Mouse (Mus musculus): Measurements from ENCODE around the gene Slc25a33. TPM values are rescaled to one million over a fixed set of nuclear protein-coding genes. Genes with fewer than 3 reads are reported as not detected.
"Not testable (repeated sequence)": the region's sequence is repeated elsewhere in the genome, so short reads cannot be mapped to it uniquely, and the experiment has no call there.

The Slc25a33 gene
- polyA plus RNA-seq (2015; fragmentation: Nextera tagmentation; extraction: Ambion mirVana) = 5.9 and 7.4 TPM in 2 replicates

DNA sequence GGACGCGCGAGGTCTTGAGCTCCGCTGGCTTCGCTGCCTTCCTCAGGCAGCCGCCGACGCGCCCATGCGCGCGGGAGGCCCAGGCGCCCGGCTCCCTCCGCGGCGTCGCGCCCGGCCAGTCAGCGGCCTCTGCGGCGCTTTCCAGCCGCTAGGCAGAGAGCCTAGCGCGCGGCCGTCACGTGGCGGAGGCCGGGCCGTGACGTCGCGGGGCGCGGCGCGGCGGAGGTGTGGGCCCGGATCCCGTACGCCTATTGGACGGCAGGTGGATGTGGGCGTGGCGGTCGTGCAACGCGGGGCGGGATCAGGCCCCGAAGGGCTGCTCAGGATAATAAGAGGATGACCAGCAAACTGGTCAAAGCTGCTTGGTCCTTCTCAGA is at the start of gene Slc25a33:
Gene Slc25a33 (minus strand): TSS at position 184 of the 377 bp plus-strand sequence.
- Histone ChIP-seq H3K4me3 (peak within 1 kb of the TSS; percentile 82), H3K9me3 (no peaks in the 10 kb centered on the region), H3K36me3 (no peaks in the 10 kb centered on the region), H3K27me3 (replicated peaks) (peaks cover 6% of the 10 kb centered on the region; the same call in 1 of the 2 replicates), H3K4me1 (peaks cover 29% of the 10 kb centered on the region), H3K4me2 (peak within 1 kb of the TSS; percentile 100), H3K9ac (peak within 1 kb of the TSS; percentile 89), H3K27ac (replicated peaks) (peak within 1 kb of the TSS; percentile 63)
- peak; percentile 96 for ATAC-seq (ENCODE audit: extremely low read depth, insufficient number of reproducible peaks, low FRiP score, low TSS enrichment)
- under 1% methylated on average over 51 of the region's 51 CpGs for WGBS

DNA sequence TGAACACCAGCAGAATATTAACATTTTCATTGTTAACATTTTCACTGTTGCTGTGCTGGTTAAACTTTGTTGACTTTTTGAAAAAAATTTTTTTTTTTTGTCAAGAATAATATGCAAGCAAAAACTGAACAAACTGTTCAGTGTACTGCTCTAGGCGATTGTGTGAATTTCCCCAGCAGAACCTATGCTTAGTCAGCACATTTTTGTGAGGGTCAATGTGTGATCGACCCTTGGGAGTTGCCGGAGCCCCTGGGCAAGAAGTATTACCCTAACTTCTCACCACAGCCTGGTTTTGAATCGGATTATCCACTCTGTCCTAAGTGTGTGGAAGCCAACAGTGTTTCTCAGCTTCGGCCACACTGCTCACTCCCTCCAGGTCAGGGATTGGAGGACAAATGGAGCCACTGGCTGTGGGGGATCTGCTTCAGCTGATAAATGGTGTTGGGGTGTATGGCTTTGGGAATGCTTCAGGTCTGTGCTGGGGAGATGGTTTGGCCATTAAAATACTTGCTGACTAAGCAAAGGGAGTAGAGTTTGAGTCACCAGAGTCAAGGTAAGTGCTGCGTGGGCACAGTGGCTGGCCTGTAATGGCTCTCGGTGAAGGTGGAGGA is 48.6 kb upstream of the Slc25a33 start:
- H3K9me3 ChIP-seq = no peaks in the 10 kb centered on the region
- H3K36me3 ChIP-seq = no peaks in the 10 kb centered on the region
- peaks cover 9% of the 10 kb centered on the region; the same call in 1 of the 2 replicates for H3K4me1 ChIP-seq
- H3K4me3 ChIP-seq = no peak overlapping the region
- WGBS = 65% methylated on average over 7 of the region's 7 CpGs
- no peak overlapping the region for H3K27ac ChIP-seq (replicated peaks)
- no peaks in the 10 kb centered on the region for H3K27me3 ChIP-seq (replicated peaks)
- no peak overlapping the region for H3K4me2 ChIP-seq
- no peak for ATAC-seq (ENCODE audit: extremely low read depth, insufficient number of reproducible peaks, low FRiP score, low TSS enrichment)
- H3K9ac ChIP-seq = no peak overlapping the region

DNA sequence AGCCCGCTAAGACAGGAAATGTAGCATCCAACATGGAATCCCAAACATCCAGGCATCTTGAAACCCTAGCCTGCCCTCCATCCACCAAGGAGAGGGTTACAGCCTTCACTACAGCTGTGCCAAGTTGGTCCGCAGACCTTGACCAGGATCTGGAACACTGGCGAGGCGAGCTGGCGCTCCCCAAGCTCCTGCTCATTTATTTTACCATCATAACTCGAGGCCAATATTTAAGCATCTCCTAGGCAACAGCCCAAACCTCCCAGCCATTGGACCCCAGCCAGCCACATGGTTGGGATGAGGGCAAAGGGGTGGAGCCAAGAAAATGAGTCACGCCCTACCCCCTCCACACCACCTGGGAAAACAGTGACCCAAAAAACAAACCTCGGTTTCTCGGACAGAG is 48.0 kb upstream of the Slc25a33 start:
- H3K4me3 ChIP-seq = no peak overlapping the region
- H3K9ac ChIP-seq = no peak overlapping the region
- H3K4me1 ChIP-seq = peaks cover 9% of the 10 kb centered on the region; the same call in 1 of the 2 replicates
- ATAC-seq (ENCODE audit: extremely low read depth, insufficient number of reproducible peaks, low FRiP score, low TSS enrichment) = no peak
- H3K4me2 ChIP-seq = no peak overlapping the region
- H3K36me3 ChIP-seq = no peaks in the 10 kb centered on the region
- WGBS = 60% methylated on average over 9 of the region's 9 CpGs
- H3K9me3 ChIP-seq = no peaks in the 10 kb centered on the region
- no peak overlapping the region for H3K27ac ChIP-seq (replicated peaks)
- H3K27me3 ChIP-seq (replicated peaks) = no peaks in the 10 kb centered on the region

DNA sequence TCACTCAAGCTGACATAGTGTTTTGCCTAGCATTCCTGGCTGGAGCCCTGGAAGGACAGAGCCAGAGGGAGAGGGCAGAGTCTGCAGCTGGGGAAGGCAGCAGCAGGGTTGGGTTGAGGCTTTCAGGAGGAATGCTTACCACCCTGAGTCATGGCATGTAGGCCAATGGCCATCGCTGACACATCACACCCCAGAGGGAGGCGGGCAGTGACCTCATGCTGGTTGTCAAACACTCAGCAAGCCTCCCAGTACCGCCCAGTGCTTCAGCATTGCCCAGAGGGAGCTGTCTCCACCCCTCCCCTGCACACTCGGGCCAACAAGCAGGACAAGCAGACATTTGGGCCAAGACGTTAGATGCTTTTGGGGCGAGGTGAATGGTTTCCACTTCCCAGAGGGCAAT is 46.5 kb upstream of the Slc25a33 start:
- H3K4me2 ChIP-seq = no peak overlapping the region
- no peak overlapping the region for H3K9ac ChIP-seq
- 15% methylated on average over 6 of the region's 6 CpGs for WGBS
- ATAC-seq (ENCODE audit: extremely low read depth, insufficient number of reproducible peaks, low FRiP score, low TSS enrichment) = no peak; the same call in 1 of the 2 replicates
- H3K36me3 ChIP-seq = no peaks in the 10 kb centered on the region
- no peak overlapping the region for H3K4me3 ChIP-seq
- H3K9me3 ChIP-seq = no peaks in the 10 kb centered on the region
- H3K27me3 ChIP-seq (replicated peaks) = no peaks in the 10 kb centered on the region
- peak overlapping the region; percentile 32; the same call in 1 of the 2 replicates for H3K27ac ChIP-seq (replicated peaks)
- H3K4me1 ChIP-seq = peaks cover 9% of the 10 kb centered on the region; the same call in 1 of the 2 replicates

DNA sequence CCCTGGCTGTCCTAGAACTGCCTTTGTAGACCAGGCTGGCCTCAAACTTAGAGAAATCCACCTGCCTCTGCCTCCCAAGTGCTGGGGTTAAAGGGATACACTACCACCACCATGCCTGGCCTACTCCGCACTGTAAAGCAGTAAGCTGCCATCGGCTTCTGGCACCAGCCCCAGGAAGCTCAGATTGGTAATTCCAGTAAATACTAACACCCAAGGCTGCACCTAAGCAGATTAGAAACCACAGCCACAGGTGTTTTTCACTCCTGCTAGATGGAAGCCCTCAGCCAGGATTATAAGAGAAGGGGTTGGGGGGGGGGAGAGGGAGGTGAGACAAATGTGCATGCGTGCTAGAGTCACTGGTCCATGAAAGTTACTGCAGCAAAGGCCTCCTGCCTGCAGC is 45.1 kb upstream of the Slc25a33 start:
- WGBS = 78% methylated on average over 3 of the region's 3 CpGs
- no peaks in the 10 kb centered on the region for H3K36me3 ChIP-seq

DNA sequence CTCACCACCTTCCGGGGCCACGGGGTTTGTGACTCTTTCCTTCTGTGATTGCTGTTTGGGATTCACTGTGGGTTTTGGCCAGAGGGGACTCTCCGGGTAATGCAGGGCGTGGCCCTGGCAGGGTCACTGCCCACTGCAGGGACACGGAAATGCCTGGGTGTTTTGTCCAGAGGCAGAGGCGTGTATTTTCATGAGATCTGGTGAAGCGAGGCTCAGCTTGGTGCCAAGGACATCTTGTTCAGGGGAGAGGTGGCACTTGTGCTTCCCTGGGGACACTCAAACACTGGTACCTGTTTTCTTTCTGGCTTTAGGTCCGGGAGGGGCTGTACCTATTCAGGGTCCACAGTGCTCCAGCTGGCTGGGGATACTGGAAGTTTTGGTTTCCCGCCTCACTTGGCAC is 42.5 kb upstream of the Slc25a33 start:
- Histone ChIP-seq H3K27ac (replicated peaks) (no peak overlapping the region), H3K27me3 (replicated peaks) (no peaks in the 10 kb centered on the region; the same call in 1 of the 2 replicates), H3K36me3 (no peaks in the 10 kb centered on the region), H3K4me3 (no peak overlapping the region), H3K9me3 (no peaks in the 10 kb centered on the region), H3K4me2 (no peak overlapping the region), H3K4me1 (peaks cover 13% of the 10 kb centered on the region; the same call in 1 of the 2 replicates), H3K9ac (no peak overlapping the region)
- WGBS = 87% methylated on average over 9 of the region's 9 CpGs
- no peak for ATAC-seq (ENCODE audit: extremely low read depth, insufficient number of reproducible peaks, low FRiP score, low TSS enrichment)

More for the DNA sequence above, 45.1 kb upstream of the Slc25a33 start:
- Histone ChIP-seq H3K4me3 (no peak overlapping the region), H3K4me2 (no peak overlapping the region), H3K4me1 (peaks cover 9% of the 10 kb centered on the region; the same call in 1 of the 2 replicates), H3K27ac (replicated peaks) (no peak overlapping the region), H3K27me3 (replicated peaks) (no peaks in the 10 kb centered on the region), H3K9ac (no peak overlapping the region), H3K9me3 (no peaks in the 10 kb centered on the region)
- ATAC-seq (ENCODE audit: extremely low read depth, insufficient number of reproducible peaks, low FRiP score, low TSS enrichment) = no peak

DNA sequence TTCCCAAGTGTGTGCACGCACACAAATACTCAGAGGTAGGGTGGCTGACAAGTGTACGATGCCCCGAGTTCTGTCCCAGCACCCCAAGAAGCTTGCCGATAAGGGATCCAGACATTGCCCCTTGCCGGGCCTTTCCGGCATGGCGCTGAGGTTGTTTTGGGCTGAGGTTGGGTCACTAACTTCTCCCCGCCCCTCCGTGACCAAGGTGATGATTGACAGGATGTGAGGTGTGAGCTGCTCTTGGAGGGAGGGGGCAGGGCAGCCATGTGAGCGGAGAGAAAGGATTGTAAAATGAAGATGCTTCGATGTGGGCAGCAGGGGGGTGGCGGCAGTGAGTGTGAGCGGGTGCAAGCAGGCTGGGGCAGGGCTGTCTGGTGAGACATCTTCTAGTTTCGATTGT is 41.5 kb upstream of the Slc25a33 start:
- peaks cover 2% of the 10 kb centered on the region for H3K27me3 ChIP-seq (replicated peaks)

DNA sequence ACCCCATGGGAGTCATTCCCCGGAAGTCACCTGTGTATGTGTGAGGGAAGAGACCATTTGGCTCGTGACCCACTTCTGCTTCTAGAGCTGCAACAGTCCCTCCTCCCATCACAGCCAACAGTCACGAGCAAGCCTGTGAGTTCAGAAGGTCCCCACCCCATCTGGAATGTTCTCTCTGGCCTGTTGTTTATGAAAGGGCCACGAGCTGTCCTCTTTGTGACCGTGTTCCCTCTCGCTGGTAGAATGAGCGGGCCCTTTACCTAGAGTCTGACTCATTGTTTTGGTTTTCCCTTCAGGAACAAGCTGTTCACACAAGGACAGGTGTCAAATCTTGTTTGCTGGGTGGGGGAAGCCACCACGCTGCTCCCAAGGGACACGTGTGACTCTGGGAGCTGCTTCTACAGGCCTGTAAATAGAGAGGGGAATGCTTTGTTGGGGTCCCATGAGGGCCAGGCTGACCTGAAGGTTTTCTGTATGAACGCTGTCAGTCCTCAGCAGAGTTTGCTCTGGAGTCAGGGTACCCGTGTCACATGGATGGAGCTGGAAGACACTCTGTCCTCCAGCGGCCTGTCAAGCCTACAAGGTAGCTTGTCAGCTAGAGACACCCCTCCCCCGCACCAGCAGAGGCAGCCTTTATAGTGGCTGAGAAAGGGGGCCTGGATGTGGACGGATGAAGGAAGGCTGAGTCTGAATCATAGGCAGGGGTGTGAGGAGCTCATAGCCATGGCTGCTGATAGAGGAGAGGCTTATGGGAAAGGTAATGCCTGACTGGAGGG is 39.5 kb upstream of the Slc25a33 start:
- peaks cover 22% of the 10 kb centered on the region for H3K27me3 ChIP-seq (replicated peaks)
- H3K9ac ChIP-seq = peak overlapping the region; percentile 30; the same call in 1 of the 2 replicates
- no peak overlapping the region for H3K27ac ChIP-seq (replicated peaks)
- no peak overlapping the region for H3K4me3 ChIP-seq
- WGBS = 49% methylated on average over 14 of the region's 14 CpGs
- H3K4me1 ChIP-seq = peaks cover 10% of the 10 kb centered on the region
- no peaks in the 10 kb centered on the region for H3K9me3 ChIP-seq
- no peak overlapping the region for H3K4me2 ChIP-seq
- no peak for ATAC-seq (ENCODE audit: extremely low read depth, insufficient number of reproducible peaks, low FRiP score, low TSS enrichment)
- no peaks in the 10 kb centered on the region for H3K36me3 ChIP-seq

More for the DNA sequence above, 41.5 kb upstream of the Slc25a33 start:
- WGBS = 88% methylated on average over 14 of the region's 14 CpGs
- Histone ChIP-seq H3K4me2 (no peak overlapping the region), H3K9ac (no peak overlapping the region), H3K4me3 (no peak overlapping the region), H3K4me1 (peaks cover 9% of the 10 kb centered on the region; the same call in 1 of the 2 replicates), H3K9me3 (no peaks in the 10 kb centered on the region), H3K27ac (replicated peaks) (no peak overlapping the region), H3K36me3 (no peaks in the 10 kb centered on the region)
- no peak for ATAC-seq (ENCODE audit: extremely low read depth, insufficient number of reproducible peaks, low FRiP score, low TSS enrichment)

DNA sequence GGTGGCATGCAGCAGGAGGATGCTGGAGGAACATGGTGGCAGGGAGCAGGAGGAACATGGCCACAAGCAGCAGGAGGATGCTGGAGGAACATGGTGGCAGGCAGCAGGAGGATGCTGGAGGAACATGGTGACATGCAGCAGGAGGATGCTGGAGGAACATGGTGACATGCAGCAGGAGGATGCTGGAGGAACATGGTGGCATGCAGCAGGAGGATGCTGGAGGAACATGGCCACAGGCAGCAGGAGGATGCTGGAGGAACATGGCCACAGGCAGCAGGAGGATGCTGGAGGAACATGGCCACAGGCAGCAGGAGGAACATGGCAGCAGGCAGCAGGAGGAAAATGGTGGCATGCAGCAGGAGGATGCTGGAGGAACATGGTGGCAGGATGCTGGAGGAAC is 36.3 kb upstream of the Slc25a33 start:
- H3K4me2 ChIP-seq; H3K27ac ChIP-seq (replicated peaks); H3K36me3 ChIP-seq; ATAC-seq (ENCODE audit: extremely low read depth, insufficient number of reproducible peaks, low FRiP score, low TSS enrichment); H3K4me3 ChIP-seq; H3K9ac ChIP-seq; H3K9me3 ChIP-seq: not testable (repeated sequence)
- H3K27me3 ChIP-seq (replicated peaks) = peaks cover 32% of the 10 kb centered on the region
- H3K4me1 ChIP-seq = peaks cover 14% of the 10 kb centered on the region

DNA sequence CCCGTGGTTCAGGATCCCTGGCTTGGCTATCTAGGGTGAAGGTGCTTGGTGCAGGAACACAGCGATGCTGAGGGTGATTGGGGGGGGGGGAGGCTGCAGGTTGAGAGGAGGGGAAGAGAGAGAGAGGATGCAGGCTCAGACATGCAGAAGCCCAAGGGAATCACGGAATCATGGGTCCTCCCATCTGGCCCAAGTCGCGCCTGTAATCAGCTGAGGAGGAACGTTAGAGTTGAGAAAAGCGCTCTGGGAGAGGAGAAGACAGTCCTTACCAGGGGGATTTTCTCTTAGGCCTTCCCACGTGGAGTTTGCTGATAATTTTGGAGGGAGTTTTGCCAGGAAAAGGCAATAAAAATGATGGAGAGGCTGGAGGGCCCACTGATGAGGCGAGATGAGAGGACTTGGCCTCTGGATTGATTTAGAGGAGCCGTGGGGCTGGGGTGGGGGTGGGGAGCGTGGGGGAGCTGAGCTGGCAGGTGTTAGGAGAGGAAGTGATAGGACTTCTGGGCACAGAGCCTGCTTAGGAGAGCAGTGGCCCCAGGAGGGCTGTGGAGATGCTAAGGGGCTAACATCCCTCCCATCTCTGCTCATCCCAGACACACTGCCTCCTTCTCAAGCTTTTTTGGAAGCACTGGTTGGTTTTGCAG is 34.6 kb upstream of the Slc25a33 start:
- Histone ChIP-seq H3K9ac (0 out of 2 replicates have a peak overlapping the region, but pooled peaks have one; percentile 21), H3K36me3 (no peaks in the 10 kb centered on the region), H3K27me3 (replicated peaks) (peaks cover 32% of the 10 kb centered on the region), H3K9me3 (no peaks in the 10 kb centered on the region), H3K4me3 (no peak overlapping the region), H3K4me1 (peaks cover 14% of the 10 kb centered on the region), H3K27ac (replicated peaks) (no peak overlapping the region), H3K4me2 (no peak overlapping the region)
- 28% methylated on average over 11 of the region's 11 CpGs for WGBS
- no peak for ATAC-seq (ENCODE audit: extremely low read depth, insufficient number of reproducible peaks, low FRiP score, low TSS enrichment)

DNA sequence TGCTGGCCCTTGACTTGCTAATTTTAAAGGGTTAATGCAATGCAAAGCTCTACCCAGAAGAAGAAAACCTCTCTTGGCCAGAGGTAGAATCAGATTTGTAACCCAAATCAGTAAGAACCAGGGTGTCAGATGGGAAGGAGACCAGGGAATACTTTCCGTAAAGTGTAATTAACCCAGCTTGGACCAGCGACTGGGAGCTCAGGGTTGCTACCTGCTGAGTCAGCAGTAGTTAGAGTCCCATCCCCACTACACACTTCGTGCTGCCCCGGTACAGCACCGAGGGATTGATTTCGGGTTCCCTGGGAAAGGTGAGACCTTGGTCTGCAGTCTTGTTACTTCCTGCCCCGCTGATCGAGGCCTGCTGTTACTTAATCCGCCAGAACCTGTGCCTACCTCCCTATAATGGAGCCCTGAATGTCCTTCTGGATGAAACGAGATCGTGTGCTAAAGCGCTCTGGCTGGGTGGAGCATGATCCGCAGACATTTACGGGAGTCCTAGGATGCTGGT is 34.0 kb upstream of the Slc25a33 start:
- ATAC-seq (ENCODE audit: extremely low read depth, insufficient number of reproducible peaks, low FRiP score, low TSS enrichment) = no peak
- no peaks in the 10 kb centered on the region for H3K36me3 ChIP-seq
- H3K4me3 ChIP-seq = no peak overlapping the region
- no peak overlapping the region for H3K27ac ChIP-seq (replicated peaks)
- peaks cover 10% of the 10 kb centered on the region; the same call in 1 of the 2 replicates for H3K4me1 ChIP-seq
- H3K27me3 ChIP-seq (replicated peaks) = peaks cover 32% of the 10 kb centered on the region
- WGBS = 37% methylated on average over 14 of the region's 14 CpGs
- no peaks in the 10 kb centered on the region for H3K9me3 ChIP-seq
- H3K4me2 ChIP-seq = no peak overlapping the region
- H3K9ac ChIP-seq = peak overlapping the region; percentile 21; the same call in 1 of the 2 replicates
